In genomic region chr4:9147732-9148131, GRCm38 (mm10) we compare ENCODE assay signal across 15 mouse cellular contexts.
A peak's percentile ranks its signal among the peaks of the same experiment; 100 is the strongest.
DNase-seq lines count a peak whose midpoint lies in the region; ATAC-seq and TF ChIP-seq lines count a peak whose summit lies in the region.
"Had no signal": no experiment of that assay in that cellular context is flagged by ENCODE, and none has a peak within 500 bp of the region (broad histone marks: within the 10 kb centered on the region; RNA-seq: fewer than 3 reads in every experiment).

No protein-coding gene starts in this region.

- H3K27me3 ChIP-seq in neural tube, embryonic 15.5 days (replicated peaks): no peaks in the 10 kb centered on the region
- H3K27me3 ChIP-seq in limb, embryonic 11.5 days (ENCODE audit: control insufficient read depth, insufficient read depth, low read length): no peaks in the 10 kb centered on the region
- H3K27me3 ChIP-seq in lung, postnatal 0 days (replicated peaks; ENCODE audit: insufficient read depth, low read length): no peaks in the 10 kb centered on the region
- H3K27me3 ChIP-seq: heart, embryonic 15.5 days; liver, embryonic 15.5 days had no signal

- no peaks in the 10 kb centered on the region for H3K9me3 ChIP-seq in neural tube, embryonic 15.5 days (replicated peaks)
- no peaks in the 10 kb centered on the region for H3K9me3 ChIP-seq in limb, embryonic 11.5 days (ENCODE audit: control insufficient read depth, low read length)
- no peaks in the 10 kb centered on the region for H3K9me3 ChIP-seq in lung, postnatal 0 days (ENCODE audit: low read length)
- H3K9me3 ChIP-seq: heart, embryonic 15.5 days; liver, embryonic 15.5 days had no signal

- no peak overlapping the region for H3K4me2 ChIP-seq in neural tube, embryonic 15.5 days
- no peak overlapping the region for H3K4me2 ChIP-seq in limb, embryonic 11.5 days (ENCODE audit: low read depth, severe bottlenecking)
- H3K4me2 ChIP-seq in lung, postnatal 0 days (replicated peaks; ENCODE audit: low read depth, low read length): no peak overlapping the region
- H3K4me2 ChIP-seq: heart, embryonic 15.5 days; liver, embryonic 15.5 days had no signal

- no peak for TF ChIP-seq CTCF in lung, postnatal 0 days (IDR thresholded peaks at IDR 0.05)

- 27% methylated on average over 5 of the region's 5 CpGs for WGBS in neural tube, embryonic 15.5 days
- 29% methylated on average over 5 of the region's 5 CpGs for WGBS in limb, embryonic 11.5 days
- WGBS in lung, postnatal 0 days: 19% methylated on average over 5 of the region's 5 CpGs

- no peak overlapping the region for H3K9ac ChIP-seq in neural tube, embryonic 15.5 days (replicated peaks)
- no peak overlapping the region for H3K9ac ChIP-seq in limb, embryonic 11.5 days (ENCODE audit: low read length)
- H3K9ac ChIP-seq in lung, postnatal 0 days (replicated peaks; ENCODE audit: low read depth): no peak overlapping the region
- H3K9ac ChIP-seq: heart, embryonic 15.5 days; liver, embryonic 15.5 days had no signal

- ATAC-seq in neural tube, embryonic 15.5 days (ENCODE audit: low FRiP score): no peak
- peak; percentile 77; the same call in 1 of the 2 replicates for ATAC-seq in limb, embryonic 11.5 days (ENCODE audit: insufficient number of reproducible peaks, low FRiP score, low TSS enrichment, low read depth)
- ATAC-seq in lung, postnatal 0 days: no peak

- peak; percentile 66 to 74 for DNase-seq in cerebellum, postnatal 10 days
- DNase-seq in cerebellum, postnatal 36 days: no peak
- peak; percentile 53 for DNase-seq in neural tube, embryonic 10.5 days (ENCODE audit: extremely low spot score, low spot score)
- DNase-seq in limb, embryonic 11.5 days (ENCODE audit: low spot score): peak; percentile 57
- DNase-seq in adrenal gland, postnatal 25 days: no peak
- DNase-seq in lung, postnatal 0 days (ENCODE audit: low spot score): no peak
- no peak for DNase-seq in layer of hippocampus, postnatal 14 days (ENCODE audit: low spot score in 2 of 2)
- DNase-seq: adrenal gland, adult 2 months; kidney, postnatal 25 days had no signal

- peaks cover 8% of the 10 kb centered on the region for H3K4me1 ChIP-seq in neural tube, embryonic 15.5 days
- peaks cover 4% of the 10 kb centered on the region; the same call in 1 of the 2 replicates for H3K4me1 ChIP-seq in limb, embryonic 11.5 days (ENCODE audit: control insufficient read depth, insufficient read depth, low read length)
- H3K4me1 ChIP-seq in lung, postnatal 0 days (ENCODE audit: insufficient read depth, low read depth, low read length): no peaks in the 10 kb centered on the region
- H3K4me1 ChIP-seq: heart, embryonic 15.5 days; liver, embryonic 15.5 days had no signal

- TF ChIP-seq EP300 in lung, postnatal 0 days (IDR thresholded peaks at IDR 0.05): no peak

- H3K27ac ChIP-seq in neural tube, embryonic 15.5 days (replicated peaks): no peak overlapping the region
- H3K27ac ChIP-seq in limb, embryonic 11.5 days (replicated peaks; ENCODE audit: low read depth, low read length): no peak overlapping the region; the same call in 1 of the 2 replicates
- H3K27ac ChIP-seq in lung, postnatal 0 days (ENCODE audit: low read length): no peak overlapping the region
- H3K27ac ChIP-seq: heart, embryonic 15.5 days; liver, embryonic 15.5 days; macrophage; stomach, postnatal 0 days had no signal

- no peaks in the 10 kb centered on the region for H3K36me3 ChIP-seq in neural tube, embryonic 15.5 days
- H3K36me3 ChIP-seq in limb, embryonic 11.5 days (ENCODE audit: control insufficient read depth, insufficient read depth, low read length): no peaks in the 10 kb centered on the region
- no peaks in the 10 kb centered on the region for H3K36me3 ChIP-seq in lung, postnatal 0 days (ENCODE audit: insufficient read depth, low read length)
- H3K36me3 ChIP-seq: heart, embryonic 15.5 days; liver, embryonic 15.5 days had no signal

- H3K4me3 ChIP-seq in neural tube, embryonic 15.5 days (replicated peaks): no peak overlapping the region
- H3K4me3 ChIP-seq in limb, embryonic 11.5 days (ENCODE audit: low read depth, low read length): no peak overlapping the region
- no peak overlapping the region for H3K4me3 ChIP-seq in lung, postnatal 0 days (ENCODE audit: low read depth, low read length)
- H3K4me3 ChIP-seq: heart, embryonic 15.5 days; liver, embryonic 15.5 days; myocyte had no signal

Comparison
In these comparisons a context has a peak if more than half of its experiments do, and no peak if none do; other contexts are left out.
1. DNase-seq: peak in cerebellum, postnatal 10 days (2 of 2), neural tube, embryonic 10.5 days (single experiment) and limb, embryonic 11.5 days (single experiment); none in cerebellum, postnatal 36 days (0 of 2), adrenal gland, postnatal 25 days (single experiment), lung, postnatal 0 days (single experiment) and layer of hippocampus, postnatal 14 days (0 of 2).